Mouse (Mus musculus) forebrain, postnatal 0 days (tissue): ENCODE results near the gene D5Ertd579e. TPM values are rescaled to one million over a fixed set of nuclear protein-coding genes. Genes with fewer than 3 reads are reported as not detected.

ENCODE experiments used
- ATAC-seq: fragments of 200-750 bp; cut with Nextera tagmentation; 2 replicates; pipeline ENCODE4 v1.8.0; 2017; ENCODE audit warnings: mild to moderate bottlenecking, moderate library complexity
- DNase-seq: peaks from one replicate; pipeline ENCODE4 v3.0.0-alpha.2; 2015
- H3K27ac ChIP-seq: fragments of 300-500 bp; sonication (generic); 2 replicates; pipeline ENCODE4 v1.5.1; 2014; ENCODE audit warnings: low read depth, mild to moderate bottlenecking, antibody characterized with exemption, low read length, moderate library complexity, mixed read lengths
- H3K27me3 ChIP-seq: fragments of 300-500 bp; sonication (generic); 2 replicates; pipeline ENCODE4 v1.6.1; 2014; ENCODE audit warnings: mild to moderate bottlenecking, low read length, mixed read lengths; ENCODE audit not compliant: insufficient read depth
- H3K36me3 ChIP-seq: fragments of 300-500 bp; sonication (generic); 2 replicates; pipeline ENCODE4 v1.6.1; 2014; ENCODE audit warnings: mild to moderate bottlenecking, moderate library complexity; ENCODE audit not compliant: insufficient read depth
- H3K4me1 ChIP-seq: fragments of 300-500 bp; sonication (generic); 2 replicates; pipeline ENCODE4 v1.6.1; 2014; ENCODE audit warnings: antibody characterized with exemption; ENCODE audit not compliant: insufficient read depth
- H3K4me2 ChIP-seq: fragments of 300-500 bp; sonication (generic); 2 replicates; pipeline ENCODE4 v1.6.1; 2014; ENCODE audit warnings: low read depth, mild to moderate bottlenecking, moderate library complexity
- H3K4me3 ChIP-seq: fragments of 300-500 bp; sonication (generic); 2 replicates; pipeline ENCODE4 v1.5.1; 2014; ENCODE audit warnings: low read depth, low read length, mixed read lengths
- H3K9ac ChIP-seq: fragments of 300-500 bp; sonication (generic); 2 replicates; pipeline ENCODE4 v1.6.1; 2014; ENCODE audit warnings: mild to moderate bottlenecking
- H3K9me3 ChIP-seq: fragments of 300-500 bp; sonication (generic); 2 replicates; pipeline ENCODE4 v1.6.1; 2016; ENCODE audit warnings: low read length
- CTCF ChIP-seq: sonication (generic); IDR thresholded peaks from 2 replicates; pipeline ENCODE4 v1.5.1; 2016; ENCODE audit warnings: antibody characterized with exemption, control low read depth, low read depth
- WGBS: fragments of 180-500 bp; shearing (Covaris S2); extraction: QIAGEN DNeasy Blood & Tissue Kit; methylation state at CpG from one replicate; pipeline ENCODE4 v1.1.7; 2014; 5-methylcytosine and 5-hydroxymethylcytosine counted together
- polyA plus RNA-seq: library from polyadenylated mRNA; unstranded; fragments of >200 nt; fragmentation: Nextera tagmentation; extraction: Ambion mirVana; gene quantifications from 2 replicates; pipeline ENCODE4 v1.2.1, GENCODE M21; 2015
- total RNA-seq: library from RNA; depleted of rRNA; stranded (reverse); fragments of >200 nt; gene quantifications from 2 replicates; pipeline ENCODE4 v1.2.3, GENCODE M21; 2014

D5Ertd579e gene
- total and polyA plus RNA-seq, 2 experiments from 2014 or later, result 27.4 to 105 TPM

GRCm38 (mm10) chr5:36608939-36609499, 86.8 kb downstream of the D5Ertd579e start:
- no peak for DNase-seq
- H3K27ac ChIP-seq, result no peak overlapping the region
- ATAC-seq, result no peak
- TF ChIP-seq CTCF, result no peak
- peaks cover 46% of the 10 kb centered on the region for H3K36me3 ChIP-seq
- H3K9ac ChIP-seq, result no peak overlapping the region
- H3K4me2 ChIP-seq, result no peak overlapping the region
- H3K27me3 ChIP-seq, result no peaks in the 10 kb centered on the region
- H3K4me3 ChIP-seq, result no peak overlapping the region
- 87% methylated on average over 2 of the region's 2 CpGs for WGBS
- H3K9me3 ChIP-seq, result no peaks in the 10 kb centered on the region
- H3K4me1 ChIP-seq, result no peaks in the 10 kb centered on the region

- no peaks in the 10 kb centered on the region for H3K9me3 ChIP-seq
- TF ChIP-seq CTCF, result peak; percentile 71
- H3K9ac ChIP-seq, result no peak overlapping the region
- no peak overlapping the region for H3K27ac ChIP-seq
- no peaks in the 10 kb centered on the region for H3K4me1 ChIP-seq
- ATAC-seq (peak; percentile 81), DNase-seq (peak; percentile 52)
- no peak overlapping the region for H3K4me3 ChIP-seq
- H3K27me3 ChIP-seq, result no peaks in the 10 kb centered on the region
- no peak overlapping the region for H3K4me2 ChIP-seq
- 81% methylated on average over 5 of the region's 5 CpGs for WGBS
- H3K36me3 ChIP-seq, result peaks cover 76% of the 10 kb centered on the region
Measured at GRCm38 (mm10) chr5:36603031-36603430, 92.8 kb downstream of the D5Ertd579e start.

GRCm38 (mm10) chr5:36602028-36602427, 93.8 kb downstream of the D5Ertd579e start:
- H3K9ac ChIP-seq, result no peak overlapping the region
- H3K4me2 ChIP-seq, result no peak overlapping the region
- 94% methylated on average over 9 of the region's 9 CpGs for whole genome bisulfite sequencing
- no peaks in the 10 kb centered on the region for H3K4me1 ChIP-seq
- H3K9me3 ChIP-seq, result no peaks in the 10 kb centered on the region
- no peak for TF ChIP-seq CTCF
- no peak overlapping the region for H3K27ac ChIP-seq
- H3K27me3 ChIP-seq, result no peaks in the 10 kb centered on the region
- no peak overlapping the region for H3K4me3 ChIP-seq
- ATAC-seq (no peak), DNase-seq (no peak)
- peaks cover 68% of the 10 kb centered on the region for H3K36me3 ChIP-seq

GRCm38 (mm10) chr5:36601492-36601891, 94.3 kb downstream of the D5Ertd579e start:
- Histone ChIP-seq H3K36me3 (peaks cover 66% of the 10 kb centered on the region), H3K9me3 (no peaks in the 10 kb centered on the region), H3K4me3 (no peak overlapping the region), H3K9ac (no peak overlapping the region), H3K4me1 (no peaks in the 10 kb centered on the region), H3K27ac (no peak overlapping the region), H3K4me2 (no peak overlapping the region), H3K27me3 (no peaks in the 10 kb centered on the region)
- DNase-seq (no peak), ATAC-seq (no peak)
- TF ChIP-seq CTCF, result no peak
- 95% methylated on average over 7 of the region's 7 CpGs for WGBS

- no peak overlapping the region for H3K9ac ChIP-seq
- no peak overlapping the region for H3K4me3 ChIP-seq
- WGBS, result 94% methylated on average over 1 of the region's 1 CpGs
- H3K4me2 ChIP-seq, result no peak overlapping the region
- no peaks in the 10 kb centered on the region for H3K9me3 ChIP-seq
- H3K36me3 ChIP-seq, result peaks cover 44% of the 10 kb centered on the region
- H3K27me3 ChIP-seq, result no peaks in the 10 kb centered on the region
- ATAC-seq (no peak), DNase-seq (no peak)
- H3K4me1 ChIP-seq, result no peaks in the 10 kb centered on the region
- no peak overlapping the region for H3K27ac ChIP-seq
- TF ChIP-seq CTCF, result no peak
Measured at GRCm38 (mm10) chr5:36598883-36599282, 96.9 kb downstream of the D5Ertd579e start.

GRCm38 (mm10) chr5:36597653-36598052, 98.2 kb downstream of the D5Ertd579e start:
- Histone ChIP-seq H3K27ac (no peak overlapping the region), H3K36me3 (peaks cover 33% of the 10 kb centered on the region), H3K4me2 (no peak overlapping the region), H3K4me1 (no peaks in the 10 kb centered on the region), H3K4me3 (no peak overlapping the region), H3K27me3 (no peaks in the 10 kb centered on the region), H3K9ac (no peak overlapping the region), H3K9me3 (no peaks in the 10 kb centered on the region)
- DNase-seq (no peak), ATAC-seq (peak; percentile 47)
- peak; percentile 26; the same call in 1 of the 2 replicates for TF ChIP-seq CTCF
- 38% methylated on average over 4 of the region's 4 CpGs for WGBS

- H3K4me2 ChIP-seq, result no peak overlapping the region
- H3K4me3 ChIP-seq, result no peak overlapping the region
- no peaks in the 10 kb centered on the region for H3K9me3 ChIP-seq
- peaks cover 19% of the 10 kb centered on the region for H3K36me3 ChIP-seq
- no peak overlapping the region for H3K27ac ChIP-seq
- H3K27me3 ChIP-seq, result no peaks in the 10 kb centered on the region
- DNase-seq (no peak), ATAC-seq (no peak)
- no peak overlapping the region for H3K9ac ChIP-seq
- 73% methylated on average over 5 of the region's 5 CpGs for WGBS
- no peak for TF ChIP-seq CTCF
- H3K4me1 ChIP-seq, result no peaks in the 10 kb centered on the region
Measured at GRCm38 (mm10) chr5:36596225-36596624, 99.6 kb downstream of the D5Ertd579e start.
